Mouse (Mus musculus) c-Kit-positive CD71-positive TER-119-positive erythroid progenitor cells, embryonic 14.5 days (primary cell): ENCODE measurements around the gene Slc16a2.

Experiments used
- DNase-seq: peaks from one replicate; pipeline ENCODE4 v3.0.0-alpha.2; 2013; ENCODE audit warnings: low spot score

The Slc16a2 gene

GRCm38 (mm10) chrX:103821832-103822196 is at the start of gene Slc16a2:
Gene Slc16a2 (minus strand): TSS chrX:103821983.
- no peak for DNase-seq

DNA sequence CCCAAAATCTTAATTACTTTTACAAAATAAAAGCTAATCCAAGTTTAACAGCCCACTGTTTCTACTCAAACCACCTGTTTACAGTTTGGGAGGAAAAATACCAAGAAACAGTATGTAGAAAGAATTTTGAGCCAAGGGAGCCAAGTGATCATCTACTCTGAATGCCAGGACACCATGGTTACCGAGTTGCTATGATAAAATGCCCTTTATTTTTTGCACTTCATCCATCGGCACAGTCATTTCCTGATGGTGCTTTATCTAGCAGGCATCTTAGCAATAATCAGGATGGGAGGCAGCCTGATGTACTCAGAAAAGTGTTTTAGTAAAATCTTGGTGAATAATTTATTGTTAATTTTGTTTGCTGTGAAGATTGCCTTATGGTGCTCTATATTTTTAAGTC is 41.7 kb upstream of the Slc16a2 start:
- no peak for DNase-seq

- no peak for DNase-seq
Measured at GRCm38 (mm10) chrX:103862877-103863276, 41.1 kb upstream of the Slc16a2 start.

DNA sequence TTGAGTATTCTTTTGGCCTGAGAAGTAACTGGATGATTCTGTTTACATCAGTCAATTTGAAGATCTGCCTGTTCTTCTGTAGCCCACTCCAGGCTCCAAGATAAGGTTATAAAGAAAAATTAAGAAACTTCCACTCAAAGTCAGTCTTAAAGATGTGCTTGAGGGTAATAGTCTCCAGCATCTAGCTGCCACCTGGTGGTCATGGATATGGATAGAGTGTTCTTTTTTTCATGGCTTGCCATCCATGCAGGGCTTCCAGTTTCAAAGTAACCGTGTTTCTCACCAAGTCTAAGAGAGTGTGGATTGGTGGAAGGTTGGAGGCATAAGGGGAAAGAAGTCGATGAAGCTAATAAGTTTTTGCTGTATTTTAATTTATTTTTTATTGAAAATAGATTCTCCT is 23.5 kb upstream of the Slc16a2 start:
- DNase-seq, result no peak

DNA sequence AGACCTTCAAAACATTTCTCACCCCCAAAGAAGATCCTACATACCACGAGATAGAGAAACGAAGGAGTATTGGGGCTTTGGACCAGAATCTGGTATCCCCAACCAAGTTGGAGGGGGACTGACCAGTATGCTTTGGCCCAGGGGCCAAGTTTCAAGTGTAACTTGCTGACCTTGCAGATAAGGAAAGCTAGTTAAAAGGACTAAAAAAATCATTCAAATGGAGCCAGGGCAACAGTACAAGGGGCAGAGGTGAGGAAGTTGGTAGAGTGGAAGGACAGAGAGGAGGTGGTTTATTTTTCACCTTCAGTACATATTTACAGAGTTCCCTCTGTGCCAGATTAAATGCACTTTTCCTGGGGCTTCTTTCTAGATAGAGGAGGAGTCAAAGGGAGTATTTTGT is 7.1 kb upstream of the Slc16a2 start:
- no peak for DNase-seq

GRCm38 (mm10) chrX:103822271-103822811 is 558 bp upstream of the Slc16a2 start:
- DNase-seq, result no peak

DNA sequence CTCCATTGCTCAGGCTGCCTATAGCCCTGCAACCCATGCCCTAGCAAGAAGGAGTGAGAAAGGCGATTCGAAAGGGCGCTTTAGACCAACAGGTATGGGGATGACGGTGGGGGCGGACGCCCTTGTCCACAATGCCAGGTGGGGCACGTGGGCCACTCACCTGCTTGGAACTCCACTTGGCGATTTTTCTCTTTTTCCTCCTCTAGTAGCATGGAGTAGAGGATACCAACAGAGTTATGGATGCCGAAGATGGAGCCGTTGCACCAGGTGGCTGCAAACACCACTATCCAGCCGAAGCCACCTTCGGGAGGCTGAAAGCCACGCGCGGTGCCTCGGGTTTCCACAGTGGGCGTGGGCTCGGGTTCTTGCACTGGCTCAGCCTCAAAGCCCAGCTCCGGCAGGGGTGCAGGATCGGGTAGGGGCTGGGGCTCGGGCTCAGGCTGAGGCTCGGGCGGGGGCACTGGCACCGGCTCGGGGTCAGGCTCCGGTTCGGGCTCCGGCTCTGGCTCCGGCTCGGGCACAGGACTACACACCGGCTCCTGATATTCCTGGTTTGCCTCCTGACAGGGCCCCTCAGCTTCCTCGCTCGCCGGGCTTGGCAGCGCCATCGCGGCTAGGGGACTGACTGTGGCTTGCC is 470 bp downstream of the Slc16a2 start:
- DNase-seq, result no peak

DNA sequence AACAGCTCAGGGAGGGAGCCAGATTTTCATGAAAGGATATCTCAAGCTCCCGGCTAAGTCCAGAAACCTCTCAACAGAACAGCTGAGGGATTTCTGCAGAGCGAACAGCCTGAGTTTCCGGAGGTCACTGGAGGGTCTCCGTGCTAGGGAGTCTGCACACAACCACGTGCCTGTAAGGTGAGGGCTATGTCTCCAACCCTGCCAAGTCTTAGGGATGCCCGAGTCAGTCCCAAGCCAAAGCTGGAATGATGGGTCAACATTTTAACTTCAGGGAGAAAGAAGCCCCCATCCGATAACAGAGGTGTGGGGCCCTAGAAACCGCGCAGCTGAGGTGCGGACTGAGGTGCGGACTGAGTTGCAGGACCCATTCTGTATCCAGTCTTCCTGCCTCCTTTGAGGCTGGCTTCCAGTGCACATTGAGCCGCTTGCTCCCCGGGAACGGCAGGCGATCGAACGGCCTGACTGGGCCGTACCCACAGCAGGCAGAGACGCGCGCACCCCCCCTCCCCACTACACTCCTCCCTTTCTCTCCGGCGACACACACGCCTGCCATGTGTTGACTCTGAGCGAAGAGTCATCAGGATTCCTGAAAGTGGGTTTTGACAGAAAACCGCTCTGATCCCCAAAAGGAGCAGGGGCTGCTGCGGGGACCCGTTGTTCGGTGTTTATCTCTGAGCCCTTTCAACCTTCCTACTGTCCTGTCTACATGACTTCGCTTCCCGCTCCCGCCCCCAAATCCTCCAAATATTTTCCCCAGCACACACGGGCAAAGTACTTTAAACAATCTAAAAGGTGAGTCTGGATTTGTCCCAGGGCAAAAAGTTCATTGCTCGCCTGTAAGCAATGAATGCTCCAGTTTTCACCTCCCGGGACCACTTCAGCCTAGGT is 1.2 kb downstream of the Slc16a2 start:
- no peak for DNase-seq

- DNase-seq, result no peak
Measured at GRCm38 (mm10) chrX:103819253-103819652, 2.5 kb downstream of the Slc16a2 start.

GRCm38 (mm10) chrX:103812690-103813089 is 9.1 kb downstream of the Slc16a2 start:
- DNase-seq, result no peak

GRCm38 (mm10) chrX:103810483-103810882 is 11.3 kb downstream of the Slc16a2 start:
- no peak for DNase-seq

DNA sequence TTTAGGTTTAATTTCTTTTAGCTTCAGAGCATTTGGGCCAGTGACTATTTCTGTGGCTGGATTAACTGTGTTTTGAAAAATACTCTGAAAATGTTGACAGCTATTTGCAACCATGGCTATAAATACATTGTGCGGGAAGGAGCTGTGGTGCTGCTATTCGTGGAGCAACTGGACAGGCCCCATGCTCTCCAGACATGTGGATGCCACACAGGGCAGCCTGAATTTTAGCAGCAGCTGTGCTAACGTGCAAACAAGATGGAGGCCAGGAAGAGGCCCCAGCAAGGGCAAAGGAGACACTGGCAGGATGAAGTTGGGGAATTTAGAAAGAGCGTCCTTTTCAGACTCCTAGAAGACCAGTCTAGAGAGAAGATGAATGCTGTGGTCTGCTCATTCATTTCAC is 15.4 kb downstream of the Slc16a2 start:
- DNase-seq, result no peak

DNA sequence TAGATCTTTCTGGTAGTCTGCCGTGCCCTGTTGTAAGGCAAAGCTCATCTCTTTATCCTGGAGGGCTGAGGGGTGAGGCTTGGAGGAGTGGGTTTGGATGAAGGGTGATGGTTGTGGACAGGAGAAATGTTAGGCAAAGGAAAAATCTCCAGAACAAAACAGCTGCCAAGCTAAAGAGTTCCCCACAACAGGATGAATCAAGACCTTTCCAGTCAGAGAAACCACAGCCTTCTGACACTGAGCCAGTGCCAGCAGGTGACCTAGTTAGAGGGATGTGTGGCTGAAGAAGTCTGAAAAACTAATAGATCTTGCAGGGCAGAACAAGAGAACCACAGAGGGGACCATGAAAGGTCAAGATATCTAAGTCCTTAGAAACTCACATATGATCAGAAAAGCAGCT is 24.8 kb downstream of the Slc16a2 start:
- DNase-seq, result no peak

GRCm38 (mm10) chrX:103795506-103795905 is 26.3 kb downstream of the Slc16a2 start:
- DNase-seq, result no peak

DNA sequence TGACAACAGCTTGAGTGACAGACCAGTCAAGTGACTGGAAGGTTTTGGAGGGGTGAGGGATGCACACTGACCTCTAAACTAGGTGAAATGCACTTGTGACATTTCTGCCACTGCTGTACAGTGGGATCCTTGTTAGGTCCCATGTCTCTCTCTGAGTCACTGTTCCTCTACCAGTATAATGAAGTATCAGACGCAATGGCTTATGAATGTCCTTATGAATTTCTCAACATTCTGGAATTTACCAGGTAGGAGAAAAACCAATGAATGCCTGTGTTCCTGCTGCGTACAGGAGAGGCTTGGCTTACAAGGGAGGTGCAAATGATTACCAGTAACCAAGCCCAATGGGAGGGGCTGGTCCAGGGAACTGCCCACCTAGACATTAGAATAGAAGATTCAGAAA is 30.5 kb downstream of the Slc16a2 start:
- DNase-seq, result no peak

- no peak for DNase-seq
Measured at GRCm38 (mm10) chrX:103785681-103786080, 36.1 kb downstream of the Slc16a2 start.

GRCm38 (mm10) chrX:103776412-103776811 is 45.4 kb downstream of the Slc16a2 start:
- DNase-seq, result no peak

DNA sequence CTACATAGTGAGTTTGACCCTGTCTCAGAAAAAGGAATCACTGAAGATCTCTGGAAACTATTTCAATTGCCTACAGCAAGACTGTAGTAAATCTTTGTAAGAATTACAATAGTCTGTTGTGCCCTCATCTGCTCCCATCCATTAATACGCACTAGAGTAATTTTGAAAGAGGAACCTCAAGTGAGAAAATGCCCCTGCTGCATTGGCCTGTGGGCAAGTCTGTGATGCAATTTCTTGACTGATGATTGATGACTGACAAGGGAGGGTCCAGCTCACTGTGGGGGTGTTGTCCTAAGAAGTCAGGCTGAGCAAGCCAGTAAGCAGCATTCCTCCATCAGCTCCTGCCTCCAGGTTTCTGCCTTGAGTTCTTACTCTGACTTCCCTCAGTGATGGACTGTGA is 75.6 kb downstream of the Slc16a2 start:
- no peak for DNase-seq

- DNase-seq, result no peak
Measured at GRCm38 (mm10) chrX:103744171-103745039, 77.4 kb downstream of the Slc16a2 start.

DNA sequence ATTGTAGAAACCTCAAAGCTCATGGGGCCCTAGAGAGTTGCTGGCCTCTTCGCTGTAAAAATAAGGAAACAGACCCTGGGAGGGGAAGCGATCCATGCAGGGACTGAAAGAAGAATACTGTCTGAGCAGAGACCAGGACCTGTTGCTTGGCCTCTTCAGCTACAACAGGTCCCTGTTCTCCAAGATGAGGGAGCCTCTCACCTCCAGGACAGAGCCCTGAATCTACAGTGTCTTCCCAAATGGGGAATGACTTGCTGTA is 79.8 kb downstream of the Slc16a2 start:
- DNase-seq, result no peak

GRCm38 (mm10) chrX:103741215-103742056 is 80.3 kb downstream of the Slc16a2 start:
- no peak for DNase-seq
